Mouse (Mus musculus) stomach, postnatal 0 days (tissue): Measurements from ENCODE around the gene Galnt14. TPM values are rescaled to one million over a fixed set of nuclear protein-coding genes. Genes with fewer than 3 reads are reported as not detected.

Source experiments
- ATAC-seq: fragments of 200-750 bp; cut with Nextera tagmentation; 2 replicates; pipeline ENCODE4 v1.8.0; 2017; ENCODE audit not compliant: low FRiP score, low TSS enrichment
- DNase-seq: peaks from one replicate; pipeline ENCODE4 v3.0.0-alpha.2; 2016; ENCODE audit warnings: low spot score
- H3K27ac ChIP-seq: fragments of 300-500 bp; sonication (generic); replicated peaks from 2 replicates; pipeline ENCODE4 v1.5.1; 2014; ENCODE audit warnings: mild to moderate bottlenecking, control low read depth
- H3K27me3 ChIP-seq: fragments of 300-500 bp; sonication (generic); 2 replicates; pipeline ENCODE4 v1.6.1; 2014; ENCODE audit warnings: low read length; ENCODE audit not compliant: control insufficient read depth, insufficient read depth
- H3K36me3 ChIP-seq: fragments of 300-500 bp; sonication (generic); 2 replicates; pipeline ENCODE4 v1.6.1; 2014; ENCODE audit warnings: low read length, mixed read lengths; ENCODE audit not compliant: control insufficient read depth, insufficient read depth
- H3K4me1 ChIP-seq: fragments of 300-500 bp; sonication (generic); replicated peaks from 2 replicates; pipeline ENCODE4 v1.6.1; 2014; ENCODE audit warnings: antibody characterized with exemption; ENCODE audit not compliant: control insufficient read depth, insufficient read depth
- H3K4me2 ChIP-seq: fragments of 300-500 bp; sonication (generic); replicated peaks from 2 replicates; pipeline ENCODE4 v1.6.1; 2014; ENCODE audit warnings: low read depth, mild to moderate bottlenecking, control low read depth, moderate library complexity
- H3K4me3 ChIP-seq: fragments of 300-500 bp; sonication (generic); 2 replicates; pipeline ENCODE4 v1.5.1; 2014; ENCODE audit warnings: low read depth, low read length, control low read depth
- H3K9ac ChIP-seq: fragments of 300-500 bp; sonication (generic); 2 replicates; pipeline ENCODE4 v1.6.1; 2014; ENCODE audit warnings: mild to moderate bottlenecking, low read length, control low read depth, mixed read lengths
- H3K9me3 ChIP-seq: fragments of 300-500 bp; sonication (generic); 2 replicates; pipeline ENCODE4 v1.6.1; 2016; ENCODE audit warnings: low read length; ENCODE audit not compliant: control insufficient read depth
- CTCF ChIP-seq: IDR thresholded peaks from 2 replicates; pipeline ENCODE4 v1.5.1; 2016; ENCODE audit warnings: antibody characterized with exemption, low read depth, mild to moderate bottlenecking, moderate library complexity
- EP300 ChIP-seq: optimal IDR thresholded peaks from 2 replicates; pipeline ENCODE3; 2016; ENCODE audit warnings: antibody characterized with exemption
- WGBS: fragments of 180-500 bp; shearing (Covaris S2); extraction: QIAGEN DNeasy Blood & Tissue Kit; methylation state at CpG from one replicate; pipeline ENCODE4 v1.1.7; 2014; 5-methylcytosine and 5-hydroxymethylcytosine counted together
- polyA plus RNA-seq: library from polyadenylated mRNA; unstranded; fragments of >200 nt; fragmentation: Nextera tagmentation; extraction: Ambion mirVana; gene quantifications from 2 replicates; pipeline ENCODE4 v1.2.1, GENCODE M21; 2015

Galnt14 gene
- polyA plus RNA-seq, 1 experiment from 2014 or later: 0.07 TPM

DNA sequence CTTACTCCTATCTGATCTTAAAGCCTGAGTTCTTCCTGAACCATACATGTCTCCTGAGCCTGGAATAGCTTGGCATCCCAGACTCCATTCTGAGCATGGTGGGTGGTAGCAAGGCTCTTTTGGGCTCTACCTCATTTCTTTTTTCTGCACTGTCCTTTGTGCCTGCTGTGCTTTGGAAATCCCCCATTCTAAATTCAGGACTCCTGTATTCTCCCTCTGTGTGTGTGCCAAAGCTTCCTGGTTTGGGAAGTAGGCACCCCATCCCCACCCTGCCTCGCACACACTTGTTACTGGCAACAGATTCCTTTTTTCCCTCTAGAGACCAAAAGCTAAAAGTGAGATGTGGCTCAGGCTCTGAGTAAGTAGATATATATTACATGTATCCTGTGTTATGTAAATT is 191.9 kb downstream of the Galnt14 start:
- no peak for TF ChIP-seq EP300
- no peak for TF ChIP-seq CTCF
- Histone ChIP-seq H3K36me3 (no peaks in the 10 kb centered on the region), H3K9me3 (no peaks in the 10 kb centered on the region), H3K27me3 (no peaks in the 10 kb centered on the region), H3K9ac (no peak overlapping the region), H3K4me2 (no peak overlapping the region), H3K4me1 (no peaks in the 10 kb centered on the region), H3K27ac (no peak overlapping the region), H3K4me3 (no peak overlapping the region)
- ATAC-seq (no peak), DNase-seq (no peak)
- 78% methylated on average over 1 of the region's 1 CpGs for WGBS

DNA sequence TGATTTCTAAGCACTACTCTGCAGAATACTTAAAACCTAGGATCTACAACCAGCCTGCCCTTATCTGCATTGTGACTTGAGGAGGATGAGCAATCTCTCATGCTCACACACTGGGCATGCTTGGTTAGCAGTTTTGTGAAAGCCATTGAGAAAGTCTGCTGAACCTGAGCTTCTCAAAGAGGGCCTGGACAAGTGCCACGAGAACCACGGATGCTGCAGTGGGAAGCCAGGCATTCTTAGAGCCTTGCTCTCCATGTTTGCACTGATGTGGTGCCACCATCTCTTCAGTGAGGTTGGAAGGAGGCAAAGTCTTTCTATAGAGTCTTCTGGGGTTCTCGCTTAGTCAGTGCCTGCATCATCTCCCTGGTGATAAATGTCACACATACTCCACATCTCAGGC is 194.7 kb downstream of the Galnt14 start:
- DNase-seq (no peak), ATAC-seq (no peak)
- Histone ChIP-seq H3K9me3 (no peaks in the 10 kb centered on the region), H3K4me1 (no peaks in the 10 kb centered on the region), H3K4me2 (no peak overlapping the region), H3K27me3 (no peaks in the 10 kb centered on the region), H3K9ac (no peak overlapping the region), H3K27ac (no peak overlapping the region), H3K4me3 (no peak overlapping the region), H3K36me3 (no peaks in the 10 kb centered on the region)
- WGBS: 88% methylated on average over 3 of the region's 3 CpGs
- TF ChIP-seq EP300 (no peak), CTCF (no peak)

DNA sequence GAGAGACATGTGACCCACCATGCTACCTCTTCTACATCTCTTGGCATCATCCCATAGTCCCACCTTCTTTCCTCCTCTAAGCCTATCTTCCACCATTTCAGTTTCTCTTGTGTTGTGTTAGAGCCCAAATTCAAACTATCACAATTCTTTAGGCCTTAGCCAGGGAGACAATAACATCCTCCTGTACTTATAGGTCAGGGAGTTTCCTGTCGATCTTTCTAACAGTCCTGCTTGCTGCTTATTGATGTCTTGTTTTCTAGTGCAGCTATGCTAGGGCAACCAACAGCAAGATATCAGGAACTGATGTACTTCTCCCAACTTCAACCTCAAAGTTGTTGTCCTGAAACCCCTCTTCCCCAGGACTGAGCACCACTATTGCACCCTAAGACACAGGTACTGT is 195.4 kb downstream of the Galnt14 start:
- H3K27me3 ChIP-seq: no peaks in the 10 kb centered on the region
- H3K36me3 ChIP-seq: no peaks in the 10 kb centered on the region
- ATAC-seq (no peak), DNase-seq (no peak)
- H3K9me3 ChIP-seq: no peaks in the 10 kb centered on the region
- 84% methylated on average over 1 of the region's 1 CpGs for WGBS
- no peak overlapping the region for H3K9ac ChIP-seq
- H3K27ac ChIP-seq: no peak overlapping the region
- no peak overlapping the region for H3K4me3 ChIP-seq
- H3K4me2 ChIP-seq: no peak overlapping the region
- no peak for TF ChIP-seq CTCF
- H3K4me1 ChIP-seq: no peaks in the 10 kb centered on the region

DNA sequence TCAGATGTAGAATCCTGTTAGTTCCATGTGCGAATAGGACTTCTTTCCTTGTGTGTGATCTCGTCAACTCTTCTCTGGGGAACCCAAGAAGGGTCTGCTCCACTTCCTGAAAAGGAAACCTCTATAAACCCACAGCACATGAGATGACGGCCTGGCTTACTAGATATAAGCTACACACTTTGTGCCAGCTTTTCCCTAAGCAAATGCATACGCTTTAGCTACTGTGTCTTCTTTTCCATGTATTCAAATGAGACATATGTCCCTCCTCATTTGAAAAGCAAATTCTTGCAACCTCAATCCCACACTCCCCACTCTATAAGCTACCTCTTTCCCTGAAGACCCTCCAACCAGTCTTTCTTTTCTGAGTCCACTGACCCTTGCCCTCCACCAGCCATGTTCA is 196.0 kb downstream of the Galnt14 start:
- TF ChIP-seq CTCF: no peak
- no peak for TF ChIP-seq EP300
- 82% methylated on average over 4 of the region's 4 CpGs for WGBS

DNA sequence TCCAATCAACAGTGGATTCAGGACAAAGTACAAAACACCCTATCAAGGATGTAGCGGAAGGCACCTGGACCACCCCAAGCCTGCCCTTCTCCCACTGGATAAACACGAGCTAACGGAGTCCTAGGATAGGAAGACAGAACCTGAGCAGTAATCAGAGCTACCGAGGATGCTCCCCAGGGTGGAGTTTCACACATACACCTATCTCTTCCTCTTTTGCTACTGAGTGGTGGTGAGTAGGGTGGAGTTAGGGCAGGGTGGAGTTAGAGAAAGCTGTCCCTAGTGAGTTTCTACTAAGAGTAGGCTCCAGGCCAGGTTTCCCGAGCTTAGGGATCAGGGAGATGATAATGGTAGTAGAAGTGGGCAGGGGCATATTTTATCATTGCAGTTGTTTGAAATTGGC is 197.4 kb downstream of the Galnt14 start:
- Histone ChIP-seq H3K4me2 (no peak overlapping the region), H3K9me3 (no peaks in the 10 kb centered on the region), H3K4me3 (no peak overlapping the region), H3K9ac (no peak overlapping the region), H3K27ac (no peak overlapping the region), H3K27me3 (no peaks in the 10 kb centered on the region), H3K36me3 (no peaks in the 10 kb centered on the region), H3K4me1 (no peaks in the 10 kb centered on the region)
- DNase-seq (no peak), ATAC-seq (no peak)
- TF ChIP-seq EP300: no peak
- TF ChIP-seq CTCF: no peak
- 61% methylated on average over 5 of the region's 5 CpGs for WGBS

More for the DNA sequence above, 196.0 kb downstream of the Galnt14 start:
- Histone ChIP-seq H3K4me3 (no peak overlapping the region), H3K27me3 (no peaks in the 10 kb centered on the region), H3K4me2 (no peak overlapping the region), H3K4me1 (no peaks in the 10 kb centered on the region), H3K36me3 (no peaks in the 10 kb centered on the region), H3K9me3 (no peaks in the 10 kb centered on the region), H3K27ac (no peak overlapping the region), H3K9ac (no peak overlapping the region)
- DNase-seq (no peak), ATAC-seq (no peak)

DNA sequence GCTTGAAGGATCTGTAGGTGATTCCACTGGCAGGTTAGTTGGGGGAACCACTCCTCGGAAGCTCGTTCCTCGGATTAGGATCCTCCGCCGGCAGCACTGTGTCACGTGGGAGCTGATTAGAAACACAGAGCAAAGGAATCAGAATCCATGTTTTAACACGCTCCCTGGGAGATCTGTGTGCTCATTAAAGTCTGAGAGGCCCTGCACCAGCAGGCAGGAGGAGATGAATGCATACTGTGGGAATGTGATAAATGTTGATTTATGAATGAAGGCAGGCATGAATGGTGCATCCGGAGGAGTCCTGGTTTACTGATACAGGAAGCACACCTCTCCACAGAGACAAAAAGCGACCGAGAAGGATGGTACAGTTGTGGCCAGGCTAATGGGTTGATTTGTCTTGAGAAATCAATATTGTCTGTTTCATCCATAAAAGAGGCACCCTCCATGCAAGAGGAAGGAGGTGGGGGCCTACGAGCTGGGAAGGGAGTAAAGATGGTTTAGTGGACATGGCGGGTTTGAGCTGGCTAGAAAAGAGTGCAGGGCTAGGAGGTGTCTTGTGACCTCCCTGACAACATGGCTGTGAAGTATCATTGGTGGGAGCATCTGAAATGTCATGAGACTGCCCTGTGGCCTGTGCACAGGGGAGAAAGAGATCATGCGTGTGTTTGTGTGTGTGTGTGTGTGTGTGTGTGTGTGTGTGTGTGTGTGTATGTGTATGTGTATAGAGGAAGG is 202.3 kb downstream of the Galnt14 start:
- DNase-seq: no peak
- TF ChIP-seq CTCF: no peak
- TF ChIP-seq EP300: no peak

More for the DNA sequence above, 202.3 kb downstream of the Galnt14 start:
- Histone ChIP-seq H3K4me1 (no peaks in the 10 kb centered on the region), H3K4me3 (no peak overlapping the region), H3K36me3 (no peaks in the 10 kb centered on the region), H3K27me3 (no peaks in the 10 kb centered on the region), H3K27ac (no peak overlapping the region), H3K4me2 (no peak overlapping the region), H3K9ac (no peak overlapping the region), H3K9me3 (no peaks in the 10 kb centered on the region)
- ATAC-seq: no peak
- 83% methylated on average over 13 of the region's 13 CpGs for WGBS
